Mouse (Mus musculus) neutrophil, adult 5-6 weeks (primary cell): ENCODE measurements around the gene Ubash3a. TPM values are rescaled to one million over a fixed set of nuclear protein-coding genes. Genes with fewer than 3 reads are reported as not detected.

Source experiments
- ATAC-seq: fragments of 151-379, 151-347 bp; 2 replicates; pipeline ENCODE4 v1.8.0; 2017; ENCODE audit warnings: mild to moderate bottlenecking, moderate TSS enrichment; ENCODE audit not compliant: insufficient number of reproducible peaks, poor library complexity, low FRiP score, severe bottlenecking; ENCODE audit errors: extremely low read depth
- total RNA-seq: library from RNA; stranded (forward); fragments of 200-1000 nt; gene quantifications from 2 replicates; pipeline ENCODE4 v1.2.3, GENCODE M21; 2017

Gene Ubash3a
- total RNA-seq, result 4.3 and 4.8 TPM in 2 replicates

DNA sequence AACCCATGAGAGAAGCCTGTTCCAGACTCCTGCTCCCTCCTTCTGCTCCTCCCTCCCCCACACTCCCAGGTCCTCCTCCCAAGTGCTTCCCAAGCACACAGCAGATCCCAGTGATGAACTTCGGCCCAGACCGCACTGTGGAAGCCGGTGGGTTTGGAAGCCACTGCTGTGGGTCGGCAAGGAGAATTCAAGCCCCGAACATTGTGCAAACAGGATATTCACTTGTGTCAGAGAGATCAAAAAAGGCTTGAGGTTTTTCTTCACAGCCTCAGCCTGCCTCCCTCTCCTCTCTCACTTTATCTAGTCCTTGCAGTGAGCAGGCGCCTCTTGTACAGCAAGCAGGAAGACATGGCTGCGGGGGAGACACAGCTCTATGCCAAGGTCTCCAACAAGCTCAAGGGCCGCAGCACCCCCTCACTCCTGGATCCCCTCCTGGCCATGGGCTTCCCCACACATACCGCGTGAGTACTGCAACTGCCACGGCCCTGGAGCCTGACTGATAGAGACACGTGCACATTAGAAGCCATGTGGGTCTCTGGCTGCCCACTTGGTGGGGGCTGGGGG is at the start of gene Ubash3a:
Ubash3a (plus strand) TSS at position 103 of the 564 bp plus-strand sequence.
- peak; percentile 22; the same call in 1 of the 2 replicates for ATAC-seq

DNA sequence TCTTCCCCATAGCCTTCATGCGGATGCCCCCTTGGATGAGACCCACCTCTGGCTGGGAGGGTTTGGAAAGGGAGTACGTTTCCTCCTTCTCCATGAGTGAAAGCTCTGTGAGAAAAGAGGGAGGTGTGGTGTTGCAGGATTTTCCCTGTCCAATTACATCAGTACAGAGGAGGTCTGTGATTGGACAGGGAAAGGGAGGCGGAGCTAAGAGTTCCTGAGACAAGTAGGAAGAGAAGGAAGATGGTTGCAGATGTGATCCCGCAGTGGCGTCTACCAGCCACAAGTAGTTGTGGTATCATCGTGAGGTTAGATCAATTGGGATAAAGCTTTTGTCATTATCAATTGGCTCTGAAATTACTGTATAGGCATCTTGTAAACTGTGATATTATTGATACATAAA is 49.8 kb upstream of the Ubash3a start:
- no peak for ATAC-seq

DNA sequence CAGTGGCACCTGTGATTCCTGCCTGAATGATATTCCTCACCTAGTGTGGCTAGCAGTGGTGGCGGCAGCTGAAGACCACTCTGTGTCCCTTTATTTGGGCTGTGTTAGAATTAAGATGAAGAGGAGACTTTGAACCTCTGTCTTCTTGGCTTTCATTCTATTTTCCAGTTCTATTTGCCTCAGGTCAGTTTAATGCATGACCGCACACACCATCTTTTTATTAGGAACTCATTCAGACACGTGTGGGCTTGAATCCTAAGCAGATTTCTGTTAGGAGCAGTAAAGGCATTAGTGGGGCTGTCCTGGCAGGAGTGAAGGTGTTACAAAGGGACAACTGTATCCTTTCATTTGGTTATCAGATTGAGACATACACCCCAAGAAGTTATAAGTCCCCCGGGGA is 47.4 kb upstream of the Ubash3a start:
- ATAC-seq, result no peak

DNA sequence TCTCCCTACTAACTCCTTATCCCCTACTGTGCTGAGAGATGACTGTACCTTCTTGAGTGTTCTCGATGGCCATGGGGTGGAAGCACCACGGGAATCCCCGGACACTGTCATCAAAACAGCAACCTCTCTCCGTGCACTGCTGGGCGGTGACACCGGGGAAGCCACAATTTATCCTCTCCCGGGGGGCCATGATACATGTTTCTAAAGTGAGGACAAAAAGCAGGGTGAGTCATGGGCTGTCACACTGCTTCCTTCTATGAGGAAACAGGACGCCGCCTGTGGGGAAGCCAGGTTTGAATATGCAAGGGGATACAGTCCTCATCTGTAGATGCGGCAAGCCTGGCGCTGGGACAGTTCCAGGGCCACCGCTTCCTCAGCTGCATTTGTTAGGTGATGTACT is 45.1 kb upstream of the Ubash3a start:
- no peak for ATAC-seq

DNA sequence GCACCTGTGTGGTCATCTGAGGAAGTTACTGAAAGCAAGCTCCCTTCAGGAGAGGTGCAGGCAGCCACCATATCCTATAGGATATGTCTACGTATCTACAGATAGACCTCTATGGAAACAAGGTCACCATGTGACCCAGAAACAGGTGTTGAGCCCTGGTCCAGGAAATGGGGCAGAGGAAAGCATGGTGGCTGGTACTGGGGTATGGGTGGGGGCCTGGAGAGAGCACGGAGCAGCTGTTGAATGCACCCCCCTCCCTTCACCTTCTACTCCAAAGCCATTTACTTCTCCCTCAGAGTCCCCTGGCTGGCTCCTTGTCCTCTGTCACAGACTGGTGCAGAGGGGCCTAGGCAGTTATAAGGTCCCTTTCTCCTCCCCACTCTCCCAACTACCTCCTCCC is 43.9 kb upstream of the Ubash3a start:
- ATAC-seq, result no peak

DNA sequence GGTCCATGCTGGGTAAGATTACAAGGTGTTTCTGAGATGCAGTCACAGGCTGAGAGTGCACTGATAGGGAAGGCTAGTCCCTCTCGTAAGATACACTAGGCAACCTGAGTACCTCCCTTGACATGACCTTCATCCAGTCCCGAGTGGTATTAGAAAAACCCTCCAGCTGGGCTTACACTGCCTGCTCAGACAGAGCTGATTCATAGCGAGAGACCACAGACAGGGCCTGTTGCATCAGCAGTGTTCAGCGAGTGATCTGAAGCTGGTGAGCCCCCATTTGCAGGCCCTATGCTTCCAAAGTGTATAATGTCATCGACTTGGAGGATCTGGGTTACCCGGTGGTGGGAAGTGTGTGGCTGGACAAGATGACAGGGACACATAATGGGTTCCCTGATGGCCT is 42.5 kb upstream of the Ubash3a start, which contains the start of gene Tff1:
Tff1 (minus strand) TSS at position 151 of the 400 bp plus-strand sequence.
- ATAC-seq, result no peak

DNA sequence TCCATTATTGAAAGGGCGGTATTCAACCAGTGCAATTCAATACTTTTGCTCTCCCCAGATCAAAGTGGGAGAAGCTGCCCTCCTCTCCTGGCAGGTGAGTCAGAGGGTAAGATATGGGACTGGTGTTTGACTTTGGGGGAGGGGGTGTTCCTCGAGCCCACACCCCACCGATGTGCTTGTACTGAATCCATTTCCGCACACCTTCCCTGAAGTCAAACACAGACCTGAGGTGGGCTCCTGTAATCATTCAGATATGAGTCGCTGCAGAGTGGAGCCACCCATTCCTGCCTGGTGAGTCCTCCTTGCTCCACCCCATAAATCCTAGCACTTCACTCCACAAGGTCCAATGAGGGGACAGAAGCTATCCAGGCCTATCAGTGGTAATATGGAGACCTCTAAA is 37.9 kb upstream of the Ubash3a start:
- ATAC-seq, result no peak

DNA sequence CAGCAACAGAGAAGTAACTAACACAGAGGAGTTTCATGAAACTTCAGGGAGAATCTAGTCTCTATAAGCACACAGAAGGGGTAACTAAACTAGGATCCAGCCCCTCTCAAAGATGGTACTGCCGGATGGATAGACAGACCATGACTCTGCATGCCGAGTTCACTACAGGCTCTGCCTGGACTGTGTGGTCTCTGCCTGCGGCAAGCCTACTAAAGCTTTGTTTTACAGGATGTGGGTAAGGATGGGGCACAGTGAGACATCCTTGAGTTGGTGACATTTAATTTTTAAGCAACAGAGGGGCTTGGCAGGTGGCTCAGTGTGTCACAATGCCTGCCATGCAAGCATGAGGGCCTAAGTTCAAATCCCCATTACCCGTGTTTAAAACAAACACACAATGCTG is 31.4 kb upstream of the Ubash3a start:
- no peak for ATAC-seq

DNA sequence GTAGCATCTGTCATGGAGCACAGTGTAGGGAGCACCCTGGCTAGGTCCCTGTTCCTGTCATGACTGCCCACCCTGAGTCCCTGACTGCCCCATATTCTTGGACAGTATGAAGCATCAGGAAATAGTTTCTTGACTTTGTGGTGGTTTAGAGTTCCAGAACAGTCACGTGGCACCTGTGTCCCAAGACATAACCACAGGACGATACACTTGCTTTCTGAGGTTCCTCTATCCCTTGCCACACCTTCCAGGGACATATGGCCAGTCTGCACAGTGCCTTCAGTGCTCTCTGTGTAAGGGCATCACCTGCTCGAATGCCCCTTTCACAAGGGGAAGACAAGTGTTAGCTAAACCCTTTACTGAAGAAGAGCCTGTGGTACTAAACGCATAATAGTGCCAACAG is 26.2 kb upstream of the Ubash3a start:
- no peak for ATAC-seq

DNA sequence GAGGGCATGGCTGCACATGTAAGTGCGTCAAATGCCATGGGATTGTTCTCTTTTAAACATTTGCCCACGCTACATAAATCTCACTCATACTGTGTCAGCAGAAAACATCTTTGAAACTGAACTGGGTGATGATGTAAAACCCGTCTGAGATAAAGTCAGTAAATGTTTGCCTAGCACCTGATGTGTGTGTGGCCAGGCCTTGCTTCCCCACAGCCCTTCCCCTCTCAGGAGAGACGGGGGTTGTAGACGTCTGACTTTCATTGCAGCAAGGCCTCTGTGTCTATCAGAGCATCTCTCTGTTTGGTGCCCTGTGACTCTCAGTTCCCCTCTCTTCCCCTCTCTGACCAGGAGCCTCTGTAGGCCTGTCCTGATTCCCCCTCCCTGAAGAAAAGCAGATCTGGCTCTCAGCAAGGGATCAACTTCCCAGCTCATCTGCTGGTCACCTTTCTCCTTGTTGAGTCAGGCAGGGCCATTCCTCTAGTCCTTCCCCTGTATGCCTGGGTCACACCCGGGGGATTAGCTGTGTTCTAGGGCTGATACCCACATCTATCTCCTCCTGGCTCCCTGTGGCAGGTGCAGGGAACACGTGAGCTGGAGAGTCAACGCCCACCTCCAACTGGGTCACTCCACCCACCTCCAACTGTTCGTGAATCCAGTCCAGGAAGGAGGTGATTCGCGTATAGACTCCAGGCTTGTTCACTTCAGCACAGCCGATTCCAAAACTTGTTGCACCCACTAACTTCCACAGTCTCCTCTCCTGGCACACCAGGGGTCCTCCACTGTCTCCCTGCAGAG is 24.3 kb upstream of the Ubash3a start:
- no peak for ATAC-seq

DNA sequence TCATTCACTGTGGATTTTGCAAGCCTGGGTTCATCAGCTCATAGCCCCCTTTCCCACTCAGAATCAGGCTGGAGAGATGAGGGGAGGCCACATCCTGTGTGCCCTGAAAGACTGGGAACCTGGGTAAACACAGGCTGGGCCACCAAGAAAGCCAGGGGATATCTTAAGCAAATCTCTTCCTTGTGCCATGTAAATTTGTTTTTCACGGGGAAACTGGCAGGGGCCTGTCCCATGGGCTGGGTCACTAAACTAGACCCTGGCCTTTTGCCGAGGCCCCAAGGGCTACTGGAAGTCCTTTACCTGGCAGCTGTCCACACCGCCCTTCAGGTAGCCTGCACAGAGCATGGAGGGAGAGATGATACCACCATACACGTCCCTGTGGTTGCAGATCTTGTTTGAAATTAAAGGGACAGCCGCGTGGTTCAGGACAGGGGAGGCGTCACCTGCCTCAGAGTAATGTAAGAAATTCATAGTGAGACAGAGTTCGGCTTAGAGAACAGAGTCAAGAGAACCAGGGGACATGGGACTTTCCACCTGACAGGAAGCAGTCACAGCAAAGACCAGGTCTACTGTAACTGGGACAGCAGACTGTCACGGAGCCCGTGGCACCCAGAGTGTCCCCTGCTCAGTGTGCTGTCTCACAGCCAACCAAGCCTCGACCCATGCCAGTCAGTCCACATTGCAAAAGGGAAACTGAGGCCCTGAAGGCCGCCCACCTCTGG is 23.2 kb upstream of the Ubash3a start:
- ATAC-seq, result no peak

DNA sequence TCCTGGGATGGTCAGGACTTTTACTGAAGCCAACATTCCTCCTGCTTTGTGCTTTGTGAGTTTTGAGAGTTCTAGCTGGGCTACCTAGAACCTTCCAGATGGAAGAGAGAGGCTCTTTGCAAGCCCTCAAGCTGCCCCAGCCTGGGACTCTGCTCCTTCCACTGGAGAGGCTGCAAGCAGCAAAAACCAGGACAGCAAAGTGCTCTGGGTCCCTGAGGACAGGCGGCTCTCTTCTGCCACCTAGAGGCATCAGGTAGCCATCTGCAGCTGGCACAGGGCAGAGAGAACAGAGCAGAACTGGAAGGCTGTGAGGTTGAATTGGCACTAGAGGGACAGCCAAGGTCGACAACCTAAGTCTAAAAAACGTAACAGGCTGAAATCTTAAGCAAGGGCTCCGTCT is 20.3 kb upstream of the Ubash3a start:
- ATAC-seq, result peak; percentile 68

DNA sequence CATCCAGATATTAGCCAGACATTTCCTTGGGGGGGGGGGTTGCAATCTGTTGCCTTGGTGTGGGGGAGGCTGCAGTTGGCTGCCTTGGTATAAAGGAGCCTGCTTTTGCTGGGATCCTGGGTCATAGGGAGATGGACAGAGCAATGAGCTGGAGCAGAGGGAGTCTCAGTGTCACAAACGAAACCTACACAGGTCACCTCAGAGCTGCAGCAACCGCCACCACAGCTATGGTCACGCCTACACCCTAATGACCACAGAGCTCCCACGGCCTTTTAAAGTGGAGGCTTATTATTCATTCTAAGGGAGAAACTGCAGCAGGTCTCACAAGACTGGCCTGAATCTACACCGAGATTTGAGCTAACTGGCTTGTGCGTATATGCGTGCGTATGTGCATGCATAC is 15.8 kb upstream of the Ubash3a start:
- ATAC-seq, result no peak

DNA sequence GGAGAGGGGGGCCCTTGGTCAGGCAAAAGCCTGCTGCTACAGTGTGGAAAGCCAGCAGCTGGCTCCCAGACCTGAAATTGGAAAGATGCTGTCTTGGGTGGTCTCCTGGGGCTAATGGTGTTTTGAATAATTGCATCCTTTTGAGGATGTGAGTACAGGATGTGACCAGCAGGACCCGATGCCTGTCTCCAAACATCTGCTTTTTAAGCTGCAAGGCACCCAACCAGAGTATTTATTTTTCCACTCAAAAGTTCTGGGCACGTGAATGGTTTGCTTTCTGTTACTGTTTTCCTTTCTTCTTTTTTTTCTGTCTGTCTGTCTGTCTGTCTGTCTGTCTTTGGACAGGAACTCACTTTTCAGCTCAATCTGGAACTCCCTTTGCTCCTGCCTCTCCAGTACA is 15.0 kb upstream of the Ubash3a start:
- no peak for ATAC-seq

DNA sequence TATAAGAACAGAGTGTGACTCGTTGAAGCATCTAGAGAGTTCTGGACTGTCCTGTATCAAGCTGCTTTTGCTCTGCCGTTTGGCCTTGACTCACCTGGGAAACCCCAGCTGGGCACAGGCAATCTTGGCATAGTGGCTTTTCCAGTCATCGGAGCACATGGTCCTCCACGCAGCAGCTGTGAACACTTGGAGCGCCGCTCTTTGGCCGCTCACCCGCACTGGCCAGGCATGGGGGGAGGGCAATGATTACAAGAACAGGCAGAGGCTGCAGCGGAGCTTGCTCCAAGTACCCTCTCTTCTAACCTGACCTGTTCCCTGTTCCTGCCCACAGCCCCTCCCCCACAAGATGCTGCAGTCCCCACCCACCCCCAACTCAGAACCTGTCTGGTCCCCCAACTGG is 14.3 kb upstream of the Ubash3a start:
- no peak for ATAC-seq

DNA sequence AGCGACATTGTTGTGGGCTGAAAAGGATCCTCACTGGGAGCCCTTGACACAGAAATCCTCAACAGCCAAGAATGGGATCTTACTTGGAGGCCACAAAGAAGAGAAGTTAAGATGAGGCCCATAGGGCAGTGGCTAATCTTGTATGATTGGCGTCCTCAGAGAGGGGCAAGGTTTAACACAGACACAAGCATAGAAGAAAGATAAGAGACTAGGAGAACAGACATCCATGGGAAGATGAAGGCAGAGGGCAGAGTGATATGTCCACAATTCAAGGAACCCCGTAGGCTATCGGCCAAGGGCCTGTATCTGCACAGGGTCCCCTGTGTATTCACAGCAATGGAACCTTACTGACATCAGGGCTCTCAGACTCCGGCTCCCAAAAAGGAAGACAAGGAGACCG is 12.5 kb upstream of the Ubash3a start:
- ATAC-seq, result no peak

DNA sequence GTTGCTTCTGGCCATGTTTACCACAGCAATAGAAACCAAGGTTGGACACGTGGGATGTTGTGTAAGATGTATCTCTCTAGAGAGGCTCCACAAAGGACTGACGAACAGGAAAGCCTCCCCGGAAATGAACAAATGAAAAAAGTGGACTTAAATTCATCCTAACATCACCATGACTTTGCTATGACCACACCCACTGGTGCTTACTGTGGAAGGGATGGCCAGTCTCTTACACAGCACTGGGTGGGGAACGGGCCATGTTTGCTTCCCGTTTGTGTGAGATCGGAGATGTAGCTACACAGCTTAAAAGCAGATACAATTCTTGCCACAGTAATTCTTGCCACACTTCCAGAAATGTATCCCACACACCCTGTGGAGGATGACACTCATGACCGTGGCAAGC is 11.4 kb upstream of the Ubash3a start:
- 0 out of 2 replicates have a peak, but pooled peaks have one; percentile 15 for ATAC-seq

DNA sequence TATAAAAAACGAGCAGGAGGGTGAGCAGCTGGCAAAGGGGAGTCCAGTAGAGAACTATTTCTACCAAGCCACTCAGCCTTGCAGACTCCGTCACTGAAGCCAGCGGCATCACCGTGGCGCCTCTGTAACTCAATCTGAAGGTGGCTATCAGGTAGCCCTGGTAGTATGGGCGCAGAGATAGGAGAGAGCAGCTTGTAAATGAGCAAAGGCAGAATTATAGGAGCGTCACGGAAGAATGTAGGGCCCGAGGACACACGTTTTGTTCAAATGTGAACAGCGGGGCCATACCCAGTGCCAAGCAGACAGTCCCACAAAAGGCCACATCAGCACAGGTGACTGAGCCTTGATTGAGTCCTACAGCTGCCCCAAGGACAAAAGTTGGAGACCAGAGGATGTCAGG is 8.8 kb upstream of the Ubash3a start, which contains the start of gene Tmprss3:
Tmprss3 (minus strand) TSS at position 101 of the 400 bp plus-strand sequence.
- no peak for ATAC-seq

DNA sequence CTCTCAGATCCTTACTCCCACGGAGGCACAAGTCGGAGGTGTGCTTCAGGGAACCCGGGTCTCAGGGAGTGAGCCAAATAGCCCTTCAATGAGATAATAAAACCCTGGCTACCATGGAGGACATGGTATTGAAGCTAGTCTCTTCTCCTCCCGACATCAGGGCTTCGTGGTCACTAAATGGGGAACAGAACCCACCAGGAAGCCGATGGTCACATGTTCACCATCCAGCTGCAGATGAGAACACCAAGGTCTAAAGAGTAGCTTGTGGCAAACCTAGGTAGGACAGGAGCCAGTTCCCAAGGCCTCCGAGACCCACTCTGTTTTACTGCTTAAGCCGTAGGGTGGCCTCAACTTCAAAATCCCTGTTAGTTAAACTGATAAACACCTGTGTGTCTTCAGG is 981 bp downstream of the Ubash3a start:
- no peak for ATAC-seq

DNA sequence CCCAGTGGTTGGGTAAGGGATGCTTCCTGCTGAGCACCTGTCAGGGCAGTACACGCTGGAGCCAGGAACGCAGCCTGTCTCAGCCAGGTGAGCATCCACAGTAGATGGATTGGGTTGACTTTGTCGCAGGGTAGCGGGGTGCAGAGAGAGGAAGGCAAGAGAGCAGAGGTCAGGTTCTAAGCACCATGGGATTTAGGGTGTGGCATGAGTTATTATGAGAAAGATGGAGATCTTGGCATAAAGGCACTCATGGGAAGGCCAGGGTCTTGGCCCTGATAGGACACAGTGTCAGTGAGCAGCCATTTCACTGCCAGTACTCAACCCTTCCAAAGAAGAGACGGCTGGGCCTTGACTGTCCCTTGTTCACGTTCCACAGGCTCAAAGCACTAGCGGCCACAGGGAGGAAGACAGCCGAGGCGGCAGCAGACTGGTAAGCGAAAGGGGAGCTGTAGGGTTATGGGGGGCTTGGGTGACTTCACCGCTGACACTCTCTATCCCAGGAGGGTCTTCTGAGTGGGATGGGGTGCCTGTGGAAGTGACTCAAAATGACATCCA is 1.8 kb downstream of the Ubash3a start:
- no peak for ATAC-seq
